Comparison of ENCODE assay signal across 10 mouse cellular contexts in the genomic region with DNA sequence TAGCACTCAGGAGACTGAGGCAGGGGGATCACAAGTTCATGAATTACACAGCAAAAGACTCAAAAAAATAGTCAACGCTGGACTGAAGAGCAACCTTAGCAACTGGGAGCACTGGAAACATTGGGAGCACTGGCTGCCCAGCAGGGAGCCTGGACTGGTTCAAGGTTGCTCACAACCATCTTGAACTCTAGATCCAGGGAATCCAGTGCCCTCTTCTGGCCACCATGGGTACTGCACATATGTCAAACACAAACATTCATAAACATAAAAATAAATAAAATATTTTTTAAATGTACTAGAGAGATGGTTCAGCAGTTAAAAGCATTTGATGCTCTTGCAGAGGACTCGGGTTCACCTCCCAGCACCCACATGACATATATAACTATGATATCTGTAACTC. TPM values are rescaled to one million over a fixed set of nuclear protein-coding genes. Genes with fewer than 3 reads are reported as not detected.
DNase-seq lines count a peak whose midpoint lies in the region; ATAC-seq and TF ChIP-seq lines count a peak whose summit lies in the region.
"Had no signal": no experiment of that assay in that cellular context is flagged by ENCODE, and none has a peak within 500 bp of the region (broad histone marks: within the 10 kb centered on the region; RNA-seq: fewer than 3 reads in every experiment).

No protein-coding gene starts in this region.

- intact Hi-C loops in gastrocnemius, postnatal 36 days (cut with DNase I) = no loop called here

- H3K4me1 ChIP-seq in kidney, adult 2 months (ENCODE audit: control insufficient read depth, insufficient read depth, low read length) = no peaks in the 10 kb centered on the region
- no peaks in the 10 kb centered on the region for H3K4me1 ChIP-seq in hindbrain, embryonic 12.5 days
- H3K4me1 ChIP-seq: liver, embryonic 15.5 days; neural tube, embryonic 12.5 days had no signal

- peak; percentile 40 for DNase-seq in kidney, adult 2 months
- no peak for DNase-seq in kidney, postnatal 14 days
- peak; percentile 69 to 71 for DNase-seq in B cell, adult 2 months
- DNase-seq in NIH3T3 (ENCODE audit: low read depth) = peak; percentile 64
- DNase-seq in gastrocnemius, postnatal 36 days = no peak

- no peaks in the 10 kb centered on the region for H3K27me3 ChIP-seq in kidney, adult 2 months (replicated peaks; ENCODE audit: control insufficient read depth, insufficient read depth, low read length)
- H3K27me3 ChIP-seq in hindbrain, embryonic 12.5 days = 0 out of 2 replicates have a peak, but pooled peaks cover 6% of the 10 kb centered on the region
- H3K27me3 ChIP-seq: neural tube, embryonic 12.5 days had no signal

- no peak overlapping the region for H3K4me2 ChIP-seq in hindbrain, embryonic 12.5 days (replicated peaks)
- H3K4me2 ChIP-seq: liver, embryonic 15.5 days; neural tube, embryonic 12.5 days had no signal

- no peak overlapping the region for H3K27ac ChIP-seq in kidney, adult 2 months (ENCODE audit: insufficient read depth, low read depth, low read length)
- H3K27ac ChIP-seq in hindbrain, embryonic 12.5 days = no peak overlapping the region
- H3K27ac ChIP-seq: liver, embryonic 15.5 days; neural tube, embryonic 12.5 days had no signal

- H3K9ac ChIP-seq in hindbrain, embryonic 12.5 days = no peak overlapping the region
- H3K9ac ChIP-seq: liver, embryonic 15.5 days; neural tube, embryonic 12.5 days had no signal

- 62% methylated on average over 2 of the region's 2 CpGs for WGBS in kidney, adult 2 months
- WGBS in hindbrain, embryonic 12.5 days = 54% methylated on average over 2 of the region's 2 CpGs

- no peak for TF ChIP-seq POLR2A in kidney, adult 2 months (IDR thresholded peaks at IDR 0.05; ENCODE audit: low read depth, low read length)

- H3K4me3 ChIP-seq in kidney, adult 2 months (ENCODE audit: insufficient read depth, low read depth, low read length) = no peak overlapping the region
- no peak overlapping the region for H3K4me3 ChIP-seq in hindbrain, embryonic 12.5 days
- H3K4me3 ChIP-seq: liver, embryonic 15.5 days; neural tube, embryonic 12.5 days had no signal

- H3K9me3 ChIP-seq in hindbrain, embryonic 12.5 days (replicated peaks) = no peaks in the 10 kb centered on the region
- H3K9me3 ChIP-seq: liver, embryonic 15.5 days; neural tube, embryonic 12.5 days had no signal

- peak; percentile 47 for TF ChIP-seq CTCF in kidney, adult 2 months (conservative IDR thresholded peaks at IDR 0.05; ENCODE audit: insufficient read depth, insufficient read length, low read depth, low read length)

- no peaks in the 10 kb centered on the region; the same call in 1 of the 2 replicates for H3K36me3 ChIP-seq in kidney, adult 2 months (ENCODE audit: control insufficient read depth, insufficient read depth, low read length)
- H3K36me3 ChIP-seq in hindbrain, embryonic 12.5 days = no peaks in the 10 kb centered on the region
- H3K36me3 ChIP-seq: liver, embryonic 15.5 days; neural tube, embryonic 12.5 days had no signal

- peak; percentile 61 for ATAC-seq in megakaryocyte progenitor cell, adult 5-6 weeks (replicated peaks; ENCODE audit: poor library complexity)
- ATAC-seq in hindbrain, embryonic 12.5 days (ENCODE audit: low FRiP score) = no peak
- ATAC-seq: inflammation-experienced regulatory T-cells, adult 6 months had no signal

RNA-seq across cellular contexts. Expression of a gene that starts 26.9 kb away (rescaled TPM):
- 127 and 164 TPM in 2 replicates for polyA plus RNA-seq in kidney, adult 2 months (2012; rRNA removed)
- total RNA-seq in megakaryocyte progenitor cell, adult 5-6 weeks (2015) = 0.15 and 0.25 TPM in 2 replicates
- 0.17 TPM in 1 of 2 replicates, not detected in the other for total RNA-seq in megakaryocyte progenitor cell, adult 5-6 weeks (2017)
- 1 to 10 TPM in 1 of 2 experiments, under 1 TPM in 1; 0.87 to 2.1 TPM for total RNA-seq in gastrocnemius, postnatal 36 days (2021)
- 1.3 and 1.5 TPM in 2 replicates for polyA plus RNA-seq in hindbrain, embryonic 12.5 days (2016; fragmentation: Nextera tagmentation; extraction: Ambion mirVana)

RNA-seq across cellular contexts. Expression of a gene that starts 59.4 kb away (rescaled TPM):
- polyA plus RNA-seq in kidney, adult 2 months (2012; rRNA removed) = 89.1 and 95.7 TPM in 2 replicates
- 94.3 and 101 TPM in 2 replicates for total RNA-seq in megakaryocyte progenitor cell, adult 5-6 weeks (2015)
- total RNA-seq in megakaryocyte progenitor cell, adult 5-6 weeks (2017) = 46.1 and 48.6 TPM in 2 replicates
- 1 to 10 TPM; 7.3 to 7.9 TPM for total RNA-seq in gastrocnemius, postnatal 36 days (2021)
- polyA plus RNA-seq in hindbrain, embryonic 12.5 days (2016; fragmentation: Nextera tagmentation; extraction: Ambion mirVana) = 60.5 and 63.3 TPM in 2 replicates

Comparison
In these comparisons a context has a peak if more than half of its experiments do, and no peak if none do; other contexts are left out.
1. DNase-seq: peak in kidney, adult 2 months (single experiment), B cell, adult 2 months (2 of 2) and NIH3T3 (single experiment); none in kidney, postnatal 14 days (single experiment) and gastrocnemius, postnatal 36 days (0 of 2).
2. RNA of a gene that starts 59.4 kb away (total RNA-seq): 46.1 to 101 TPM in megakaryocyte progenitor cell, adult 5-6 weeks; 7.3 to 7.9 TPM in gastrocnemius, postnatal 36 days; every median in the first group is over 4 times any median in the second.